In the genomic region with DNA sequence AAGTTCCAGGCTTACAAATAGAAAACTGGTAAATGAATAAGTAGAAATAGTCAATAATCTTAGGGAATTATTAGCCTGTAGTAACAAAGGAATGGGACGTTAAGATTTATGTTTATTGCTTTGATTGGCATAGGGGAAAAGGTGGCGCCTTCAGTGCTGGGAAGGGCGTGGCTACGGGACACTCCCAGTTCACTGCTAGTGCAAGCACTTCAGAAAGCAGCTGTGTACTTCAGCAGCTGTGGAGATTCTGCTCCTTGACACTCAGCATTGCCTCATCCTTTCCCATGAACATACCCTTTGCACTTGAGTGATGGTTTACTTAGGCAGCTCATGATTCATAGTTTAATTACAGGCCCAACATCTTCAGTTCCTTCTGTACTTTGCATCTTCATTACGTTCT, we compare ENCODE assay signal across 27 mouse cellular contexts. TPM values are rescaled to one million over a fixed set of nuclear protein-coding genes. Genes with fewer than 3 reads are reported as not detected.
A peak's percentile ranks its signal among the peaks of the same experiment; 100 is the strongest.
DNase-seq lines count a peak whose midpoint lies in the region; ATAC-seq and TF ChIP-seq lines count a peak whose summit lies in the region.
"Had no signal": no experiment of that assay in that cellular context is flagged by ENCODE, and none has a peak within 500 bp of the region (broad histone marks: within the 10 kb centered on the region; RNA-seq: fewer than 3 reads in every experiment).

No protein-coding gene starts in this region.

- TF ChIP-seq CTCF in kidney, postnatal 0 days (IDR thresholded peaks at IDR 0.05; ENCODE audit: low read depth) = no peak
- no peak for TF ChIP-seq CTCF in ES-Bruce4 (IDR thresholded peaks at IDR 0.05; ENCODE audit: low read depth, low read length)

- no peaks in the 10 kb centered on the region for H3K27me3 ChIP-seq in kidney, postnatal 0 days (ENCODE audit: insufficient read depth, low read length)
- no peaks in the 10 kb centered on the region for H3K27me3 ChIP-seq in kidney, embryonic 15.5 days
- no peaks in the 10 kb centered on the region for H3K27me3 ChIP-seq in ES-Bruce4 (ENCODE audit: control insufficient read depth, insufficient read depth, low read length, poor library complexity, severe bottlenecking)
- no peaks in the 10 kb centered on the region for H3K27me3 ChIP-seq in intestine, embryonic 16.5 days (replicated peaks; ENCODE audit: control insufficient read depth, insufficient read depth, low read length)
- no peaks in the 10 kb centered on the region for H3K27me3 ChIP-seq in stomach, embryonic 16.5 days (ENCODE audit: control insufficient read depth, insufficient read depth, low read length)
- H3K27me3 ChIP-seq: heart, embryonic 13.5 days; hindbrain, embryonic 13.5 days; liver, embryonic 13.5 days; midbrain, embryonic 13.5 days; Patski had no signal

- no peak; the same call in 1 of the 2 replicates for ATAC-seq in kidney, postnatal 0 days (replicated peaks; ENCODE audit: low FRiP score, low read depth)
- ATAC-seq in kidney, embryonic 15.5 days (replicated peaks; ENCODE audit: low FRiP score) = no peak
- peak; percentile 99 for ATAC-seq in intestine, embryonic 16.5 days
- ATAC-seq in stomach, embryonic 16.5 days (ENCODE audit: insufficient read depth, low FRiP score) = peak; percentile 75; the same call in 1 of the 2 replicates
- ATAC-seq: activated CD4-positive, CD25-positive, alpha-beta regulatory T cell, adult 4 months; midbrain, embryonic 13.5 days; Patski had no signal

- H3K4me2 ChIP-seq in kidney, postnatal 0 days (ENCODE audit: low read length) = no peak overlapping the region
- H3K4me2 ChIP-seq in kidney, embryonic 15.5 days = no peak overlapping the region
- no peak overlapping the region for H3K4me2 ChIP-seq in intestine, embryonic 16.5 days (ENCODE audit: low read depth, low read length)
- no peak overlapping the region for H3K4me2 ChIP-seq in stomach, embryonic 16.5 days (ENCODE audit: low read depth, low read length)
- H3K4me2 ChIP-seq: heart, embryonic 13.5 days; hindbrain, embryonic 13.5 days; liver, embryonic 13.5 days; midbrain, embryonic 13.5 days had no signal

- H3K4me1 ChIP-seq in kidney, postnatal 0 days (replicated peaks; ENCODE audit: insufficient read depth, low read length) = no peaks in the 10 kb centered on the region
- no peaks in the 10 kb centered on the region for H3K4me1 ChIP-seq in kidney, embryonic 15.5 days
- H3K4me1 ChIP-seq in ES-Bruce4 (ENCODE audit: control insufficient read depth, insufficient read depth, low read length) = peaks cover 3% of the 10 kb centered on the region
- H3K4me1 ChIP-seq in intestine, embryonic 16.5 days (ENCODE audit: control insufficient read depth, insufficient read depth, low read length) = no peaks in the 10 kb centered on the region
- no peaks in the 10 kb centered on the region for H3K4me1 ChIP-seq in stomach, embryonic 16.5 days (ENCODE audit: control insufficient read depth, insufficient read depth, low read length)
- H3K4me1 ChIP-seq: heart, embryonic 13.5 days; hindbrain, embryonic 13.5 days; liver, embryonic 13.5 days; midbrain, embryonic 13.5 days had no signal

- WGBS in kidney, postnatal 0 days = 46% methylated on average over 5 of the region's 5 CpGs
- 52% methylated on average over 5 of the region's 5 CpGs for WGBS in kidney, embryonic 15.5 days
- WGBS in intestine, embryonic 16.5 days = 48% methylated on average over 5 of the region's 5 CpGs
- 45% methylated on average over 5 of the region's 5 CpGs for WGBS in stomach, embryonic 16.5 days

- no peak overlapping the region for H3K9ac ChIP-seq in kidney, postnatal 0 days (ENCODE audit: low read depth, low read length)
- H3K9ac ChIP-seq in kidney, embryonic 15.5 days = no peak overlapping the region
- H3K9ac ChIP-seq in ES-Bruce4 (ENCODE audit: low read depth, poor library complexity, severe bottlenecking) = no peak overlapping the region
- H3K9ac ChIP-seq in intestine, embryonic 16.5 days (ENCODE audit: low read depth, low read length) = no peak overlapping the region
- H3K9ac ChIP-seq in stomach, embryonic 16.5 days (ENCODE audit: low read length) = no peak overlapping the region
- H3K9ac ChIP-seq: heart, embryonic 13.5 days; hindbrain, embryonic 13.5 days; liver, embryonic 13.5 days; midbrain, embryonic 13.5 days had no signal

- TF ChIP-seq POLR2A in ES-Bruce4 (IDR thresholded peaks at IDR 0.05; ENCODE audit: insufficient read depth, low read length) = no peak

- H3K27ac ChIP-seq in kidney, postnatal 0 days = no peak overlapping the region
- no peak overlapping the region for H3K27ac ChIP-seq in kidney, embryonic 15.5 days
- no peak overlapping the region for H3K27ac ChIP-seq in ES-Bruce4 (ENCODE audit: insufficient read depth, low read length)
- H3K27ac ChIP-seq in intestine, embryonic 16.5 days (ENCODE audit: low read length) = no peak overlapping the region
- H3K27ac ChIP-seq in stomach, embryonic 16.5 days (ENCODE audit: low read length) = no peak overlapping the region
- H3K27ac ChIP-seq: heart, adult 2 months; heart, embryonic 13.5 days; hindbrain, embryonic 13.5 days; layer of hippocampus, adult 2 months; liver, embryonic 13.5 days; midbrain, embryonic 13.5 days had no signal

- H3K9me3 ChIP-seq in kidney, postnatal 0 days (replicated peaks; ENCODE audit: low read length) = no peaks in the 10 kb centered on the region
- no peaks in the 10 kb centered on the region for H3K9me3 ChIP-seq in kidney, embryonic 15.5 days (replicated peaks)
- no peaks in the 10 kb centered on the region for H3K9me3 ChIP-seq in ES-Bruce4 (replicated peaks; ENCODE audit: control insufficient read depth, insufficient read depth, low read length, poor library complexity, severe bottlenecking)
- H3K9me3 ChIP-seq in intestine, embryonic 16.5 days (ENCODE audit: control insufficient read depth, low read length) = no peaks in the 10 kb centered on the region
- H3K9me3 ChIP-seq in stomach, embryonic 16.5 days (replicated peaks; ENCODE audit: control insufficient read depth, low read length) = no peaks in the 10 kb centered on the region
- H3K9me3 ChIP-seq: G1E; heart, embryonic 13.5 days; hindbrain, embryonic 13.5 days; liver, embryonic 13.5 days; midbrain, embryonic 13.5 days had no signal

- H3K4me3 ChIP-seq in kidney, postnatal 0 days (replicated peaks; ENCODE audit: low read depth, low read length) = no peak overlapping the region
- no peak overlapping the region for H3K4me3 ChIP-seq in kidney, embryonic 15.5 days (replicated peaks)
- H3K4me3 ChIP-seq in ES-Bruce4 (ENCODE audit: low read depth, low read length) = no peak overlapping the region
- no peak overlapping the region for H3K4me3 ChIP-seq in intestine, embryonic 16.5 days (ENCODE audit: low read length)
- no peak overlapping the region for H3K4me3 ChIP-seq in stomach, embryonic 16.5 days (replicated peaks; ENCODE audit: low read length)
- H3K4me3 ChIP-seq: heart, adult 2 months; heart, embryonic 13.5 days; hindbrain, embryonic 13.5 days; layer of hippocampus, adult 2 months; liver, embryonic 13.5 days; midbrain, embryonic 13.5 days had no signal

- peak; percentile 56; the same call in 1 of the 2 replicates for TF ChIP-seq EP300 in ES-Bruce4 (IDR thresholded peaks at IDR 0.05; ENCODE audit: insufficient read depth, low read depth, low read length)

- no peaks in the 10 kb centered on the region for H3K36me3 ChIP-seq in kidney, postnatal 0 days (ENCODE audit: insufficient read depth, low read length)
- no peaks in the 10 kb centered on the region for H3K36me3 ChIP-seq in kidney, embryonic 15.5 days
- H3K36me3 ChIP-seq in ES-Bruce4 (ENCODE audit: control insufficient read depth, insufficient read depth, low read length, poor library complexity, severe bottlenecking) = no peaks in the 10 kb centered on the region
- no peaks in the 10 kb centered on the region for H3K36me3 ChIP-seq in intestine, embryonic 16.5 days (ENCODE audit: control insufficient read depth, insufficient read depth, low read length)
- H3K36me3 ChIP-seq in stomach, embryonic 16.5 days (ENCODE audit: control insufficient read depth, insufficient read depth, low read length) = no peaks in the 10 kb centered on the region
- H3K36me3 ChIP-seq: G1E; heart, embryonic 13.5 days; hindbrain, embryonic 13.5 days; liver, embryonic 13.5 days; midbrain, embryonic 13.5 days had no signal

- DNase-seq in kidney, postnatal 0 days (ENCODE audit: low spot score) = peak; percentile 19
- no peak for DNase-seq in urinary bladder, postnatal 25 days (ENCODE audit: low spot score)
- DNase-seq in adrenal gland, postnatal 25 days = no peak
- no peak for DNase-seq in adrenal gland, adult 18-20 months (ENCODE audit: low spot score in 2 of 2)
- DNase-seq: adrenal gland, postnatal 14 days; cerebellum, adult 8-10 months; gastrocnemius, postnatal 25 days; heart, adult 2 months; heart, postnatal 14 days; kidney, postnatal 14 days; liver, embryonic 13.5 days; lung, adult 2 months; lung, postnatal 14 days; right cerebral cortex, postnatal 14 days; thymus, adult 2 months had no signal

RNA-seq across cellular contexts. Expression of gene Ccdc73, which starts 8.5 kb away (rescaled TPM):
- polyA plus RNA-seq in kidney, postnatal 0 days (2015; fragmentation: Nextera tagmentation; extraction: Ambion mirVana) = 9.1 and 12.6 TPM in 2 replicates
- 6.4 and 7.7 TPM in 2 replicates for polyA plus RNA-seq in kidney, embryonic 15.5 days (2015; fragmentation: Nextera tagmentation; extraction: Ambion mirVana)
- 5.9 and 10.5 TPM in 2 replicates for polyA plus RNA-seq in ES-Bruce4 (2011; ENCODE audit: insufficient read depth, insufficient read length, low read depth, missing spikeins)
- 4.4 and 6.0 TPM in 2 replicates for polyA plus RNA-seq in intestine, embryonic 16.5 days (2015; fragmentation: Nextera tagmentation; extraction: Ambion mirVana)
- polyA plus RNA-seq in stomach, embryonic 16.5 days (2015; fragmentation: Nextera tagmentation; extraction: Ambion mirVana) = 5.3 and 6.4 TPM in 2 replicates
- 4.5 and 7.9 TPM in 2 replicates for total RNA-seq in adrenal gland, postnatal 25 days (2021)
- 1 to 10 TPM; 6.0 to 8.6 TPM for total RNA-seq in adrenal gland, adult 18-20 months (2021)
- total RNA-seq: left cerebral cortex, postnatal 25 days had no signal
- polyA plus RNA-seq: lung, adult 2 months had no signal

RNA-seq across cellular contexts. Expression of gene Prrg4, which starts 9.4 kb away (rescaled TPM):
- 1.5 and 1.7 TPM in 2 replicates for polyA plus RNA-seq in kidney, postnatal 0 days (2015; fragmentation: Nextera tagmentation; extraction: Ambion mirVana)
- 2.0 and 2.6 TPM in 2 replicates for polyA plus RNA-seq in kidney, embryonic 15.5 days (2015; fragmentation: Nextera tagmentation; extraction: Ambion mirVana)
- polyA plus RNA-seq in ES-Bruce4 (2011; ENCODE audit: insufficient read depth, insufficient read length, low read depth, missing spikeins) = 62.0 and 64.3 TPM in 2 replicates
- 1.8 and 2.2 TPM in 2 replicates for polyA plus RNA-seq in intestine, embryonic 16.5 days (2015; fragmentation: Nextera tagmentation; extraction: Ambion mirVana)
- polyA plus RNA-seq in stomach, embryonic 16.5 days (2015; fragmentation: Nextera tagmentation; extraction: Ambion mirVana) = 6.3 and 6.7 TPM in 2 replicates
- total RNA-seq in adrenal gland, postnatal 25 days (2021) = 3.0 and 5.1 TPM in 2 replicates
- 10 to 100 TPM in 1 of 2 experiments, 1 to 10 TPM in 1; 4.2 to 29.0 TPM for total RNA-seq in adrenal gland, adult 18-20 months (2021)
- polyA plus RNA-seq: G1E had no signal

RNA-seq across cellular contexts. Expression of gene Qser1, which starts 42.5 kb away (rescaled TPM):
- polyA plus RNA-seq in kidney, postnatal 0 days (2015; fragmentation: Nextera tagmentation; extraction: Ambion mirVana) = 6.9 and 7.2 TPM in 2 replicates
- 10.4 and 10.8 TPM in 2 replicates for polyA plus RNA-seq in kidney, embryonic 15.5 days (2015; fragmentation: Nextera tagmentation; extraction: Ambion mirVana)
- polyA plus RNA-seq in ES-Bruce4 (2011; ENCODE audit: insufficient read depth, insufficient read length, low read depth, missing spikeins) = 47.6 and 49.5 TPM in 2 replicates
- polyA plus RNA-seq in intestine, embryonic 16.5 days (2015; fragmentation: Nextera tagmentation; extraction: Ambion mirVana) = 4.5 and 4.9 TPM in 2 replicates
- 7.2 TPM in 2 replicates for polyA plus RNA-seq in stomach, embryonic 16.5 days (2015; fragmentation: Nextera tagmentation; extraction: Ambion mirVana)
- total RNA-seq in adrenal gland, postnatal 25 days (2021) = 29.0 and 29.6 TPM in 2 replicates
- 10 to 100 TPM; 20.4 to 21.6 TPM for total RNA-seq in adrenal gland, adult 18-20 months (2021)

Comparison
In these comparisons a context has a peak if more than half of its experiments do, and no peak if none do; other contexts are left out.
1. ATAC-seq: peak in intestine, embryonic 16.5 days (single experiment) and stomach, embryonic 16.5 days (single experiment); none in kidney, postnatal 0 days (single experiment) and kidney, embryonic 15.5 days (single experiment).